Mouse (Mus musculus) frontal cortex, postnatal 10 days (tissue): Measurements from ENCODE around the gene Fbxw19.
"Not testable (repeated sequence)": the region's sequence is repeated elsewhere in the genome, so short reads cannot be mapped to it uniquely, and the experiment has no call there.

Experiments
- DNase-seq, 2 experiments: peaks; one replicate each; pipeline ENCODE4 v3.0.0; 2022; ENCODE audit warnings: low spot score in 2 of 2, mixed read lengths in 1 of 2

The Fbxw19 gene

GRCm38 (mm10) chr9:109495775-109496174 lies at the start of gene Fbxw19:
Gene Fbxw19 (minus strand): TSS chr9:109495875.
- DNase-seq: not testable (repeated sequence)

- no peak for DNase-seq
Observed at GRCm38 (mm10) chr9:109523385-109524064, 27.9 kb upstream of the Fbxw19 start.

DNA sequence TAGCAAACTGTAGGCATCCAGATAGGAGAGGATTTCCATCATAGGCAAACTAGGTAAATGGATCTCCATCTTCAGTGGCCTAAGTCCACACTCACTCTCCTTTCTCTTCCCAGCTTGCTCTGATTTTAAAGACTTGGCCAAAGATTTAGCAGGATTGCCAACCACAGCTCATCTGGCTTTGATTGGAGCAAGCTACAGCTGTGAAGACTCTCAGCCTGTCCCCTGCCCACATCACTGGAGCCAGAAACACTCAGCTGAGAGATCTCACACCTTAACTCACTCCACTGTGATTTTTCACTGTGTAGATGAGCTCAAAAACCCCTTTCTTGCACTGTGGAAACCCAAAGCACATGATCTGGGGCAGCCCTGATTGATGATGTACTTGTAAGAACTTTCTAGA lies 46.6 kb downstream of the Fbxw19 start, which contains the start of gene Fbxw16:
Gene Fbxw16 (minus strand): TSS at position 101 of the 400 bp plus-strand sequence.
- DNase-seq: no peak

- no peak for DNase-seq
Observed at GRCm38 (mm10) chr9:109432956-109433355, 62.7 kb downstream of the Fbxw19 start.
